Mouse (Mus musculus): Measurements from ENCODE around the gene Zdhhc13. TPM values are rescaled to one million over a fixed set of nuclear protein-coding genes. Genes with fewer than 3 reads are reported as not detected.

The Zdhhc13 gene
- total RNA-seq, 2 experiments from 2014 or later = 25.9 to 31.0 TPM

DNA sequence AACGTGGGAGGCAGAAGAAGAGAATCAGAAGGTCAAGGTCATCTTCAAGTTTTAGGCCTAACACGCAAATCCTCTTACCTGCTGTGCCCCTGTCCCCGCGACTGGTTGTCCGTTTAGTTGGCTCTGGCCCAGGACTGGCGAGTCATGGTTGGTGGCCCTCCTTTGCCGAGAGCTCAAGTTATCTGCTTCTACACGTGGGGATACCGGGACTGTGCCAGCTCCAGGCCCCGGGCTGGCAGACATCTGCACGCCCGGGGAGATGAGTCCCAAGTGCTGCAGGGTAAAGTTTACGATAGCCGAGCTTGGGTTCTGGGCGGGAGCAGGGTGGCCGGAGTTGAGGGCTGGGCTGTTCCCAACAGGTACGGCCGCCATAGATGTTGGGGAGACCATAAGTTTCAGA is 78.8 kb downstream of the Zdhhc13 start:
- no peak for DNase-seq (ENCODE audit: low spot score in 2 of 2)
- intact Hi-C loops (cut with DNase I) = no loop called here

DNA sequence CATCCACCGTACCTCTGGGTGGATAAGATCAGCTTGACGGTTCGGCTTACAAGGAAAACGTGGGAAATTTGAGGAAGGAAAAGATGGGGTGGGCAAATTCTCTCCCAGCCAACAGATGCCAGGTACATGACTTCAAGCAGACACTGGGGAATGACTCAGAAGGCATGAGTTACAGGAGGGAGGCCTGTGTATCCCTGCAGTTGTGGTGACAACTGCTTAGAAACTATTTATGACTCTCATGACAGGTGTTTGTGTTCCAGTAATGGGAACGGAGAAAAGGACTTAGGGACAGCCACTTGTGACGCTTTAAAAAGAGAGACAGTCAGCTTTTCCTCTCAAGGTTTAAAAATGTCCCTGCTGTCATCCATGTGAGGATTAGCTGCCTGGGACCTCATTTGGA is 81.3 kb downstream of the Zdhhc13 start:
- intact Hi-C loops (cut with DNase I) = loop anchor here (5.0 kb wide), 1 partner anchor 38 kb away; no protein-coding TSS in a partner anchor
- DNase-seq (ENCODE audit: low spot score in 2 of 2) = no peak

DNA sequence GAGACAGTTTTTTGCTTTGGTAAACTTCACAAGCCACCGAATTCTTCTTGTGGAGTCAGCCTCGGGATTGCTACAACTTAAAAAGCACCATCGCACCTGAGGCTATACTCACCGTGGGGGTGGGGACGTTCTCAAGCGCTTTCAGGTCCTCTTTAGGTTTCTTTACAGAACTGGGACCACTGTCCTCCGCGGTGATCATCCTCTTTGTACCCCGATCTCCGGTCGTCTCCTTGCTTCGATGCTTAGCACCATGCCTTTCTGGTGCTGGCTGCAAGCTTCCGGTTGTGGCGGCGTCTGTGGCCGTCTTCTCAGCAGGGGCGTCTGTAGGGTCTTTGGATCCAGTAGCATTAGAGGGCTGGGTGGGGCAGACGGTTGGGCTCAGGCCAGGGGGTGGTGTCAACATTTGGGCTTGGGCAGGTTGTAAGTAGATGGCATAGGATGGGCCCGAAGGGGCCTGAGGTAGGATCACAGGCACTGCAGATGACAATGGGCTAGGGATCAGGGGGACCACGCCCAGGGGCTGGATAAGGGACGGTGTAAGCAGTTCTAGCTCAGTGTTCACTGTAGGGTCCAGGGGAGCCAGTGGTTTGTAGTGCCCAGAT is 81.9 kb downstream of the Zdhhc13 start:
- DNase-seq (ENCODE audit: low spot score in 2 of 2) = no peak
- intact Hi-C loops (cut with DNase I) = loop anchor here (5.0 kb wide), 1 partner anchor 38 kb away; no protein-coding TSS in a partner anchor

DNA sequence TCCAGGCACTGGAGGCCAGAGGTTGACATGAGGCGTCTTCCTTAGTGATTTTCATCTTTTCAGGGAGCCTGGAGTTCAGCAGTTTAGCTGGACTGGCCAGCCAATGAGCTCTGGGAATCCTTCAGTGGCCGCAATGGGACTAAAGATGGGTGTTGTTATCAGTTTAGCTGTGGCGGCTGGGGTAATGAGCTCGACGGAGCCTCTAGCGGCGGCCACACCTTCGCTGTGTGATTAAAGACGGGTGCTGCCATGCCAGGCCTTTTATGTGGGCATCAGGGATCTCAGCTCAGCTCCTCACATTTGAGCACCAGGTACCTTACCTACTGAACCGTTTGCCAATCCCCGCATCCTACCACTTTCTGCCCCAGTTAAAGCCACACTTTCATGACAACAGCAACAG is 82.5 kb downstream of the Zdhhc13 start:
- no peak for DNase-seq (ENCODE audit: low spot score in 2 of 2)
- intact Hi-C loops (cut with DNase I) = loop anchor here (5.0 kb wide), 1 partner anchor 39 kb away; no protein-coding TSS in a partner anchor

DNA sequence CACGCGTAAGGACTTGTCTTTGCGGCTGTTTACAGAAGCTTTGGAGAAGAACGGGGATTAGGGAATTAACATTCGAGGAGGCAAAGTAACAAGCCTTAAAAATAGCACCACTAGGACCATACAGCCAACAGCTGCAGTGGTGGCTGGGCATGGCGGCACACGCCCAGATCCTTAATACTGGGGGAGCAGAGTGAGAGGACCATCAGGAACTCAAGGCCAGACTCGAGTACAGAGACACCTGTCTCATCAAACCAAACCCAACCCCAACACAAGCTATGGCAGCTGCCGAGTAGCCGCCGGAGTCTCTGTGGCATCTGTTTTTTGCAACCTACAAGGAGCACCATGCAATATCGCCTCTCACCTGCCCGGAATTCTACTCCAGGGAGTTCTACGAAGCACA is 86.3 kb downstream of the Zdhhc13 start:
- intact Hi-C loops (cut with DNase I) = loop anchor here (5.0 kb wide), 1 partner anchor 58 kb away; no protein-coding TSS in a partner anchor
- DNase-seq (ENCODE audit: low spot score in 2 of 2) = no peak

DNA sequence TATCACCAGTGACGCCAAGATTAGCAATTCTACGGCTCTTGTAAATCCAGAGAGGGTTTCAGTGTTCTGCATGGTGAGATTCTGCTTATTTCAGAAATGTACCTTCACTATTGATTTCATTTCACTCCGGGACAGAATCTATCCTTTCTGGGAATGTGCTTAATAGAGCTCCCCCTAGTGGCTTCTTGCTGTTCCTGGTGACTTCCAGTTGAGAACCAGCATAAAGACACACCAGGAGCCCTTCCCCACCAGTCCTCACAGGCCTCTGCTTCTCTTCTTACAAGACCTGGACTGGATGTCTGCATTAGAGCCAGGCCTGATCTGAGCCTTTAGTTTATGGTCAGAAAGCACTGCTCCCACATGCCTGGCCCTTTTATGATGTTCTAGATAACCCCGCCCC is 87.7 kb downstream of the Zdhhc13 start:
- intact Hi-C loops (cut with DNase I) = loop anchor here (1.0 to 5.0 kb wide), 2 partner anchors 59 to 127 kb away; no protein-coding TSS in a partner anchor
- peak; percentile 70 for DNase-seq (ENCODE audit: low spot score in 2 of 2)

Other genes with a start within 250 kb of the Zdhhc13 start
- not detected for gene Mrgprb2, start 230.9 kb upstream of the Zdhhc13 start, total RNA-seq (2021)
- gene Mrgprb3, start 145.2 kb upstream of the Zdhhc13 start, total RNA-seq (2021) = not detected
- gene Csrp3, start 59.0 kb downstream of the Zdhhc13 start, total RNA-seq (2021) = not detected
- gene E2f8, start 92.6 kb downstream of the Zdhhc13 start, total RNA-seq (2021) = under 1 TPM; 0.50 to 0.57 TPM
- gene Nav2, start 119.7 kb downstream of the Zdhhc13 start, total RNA-seq (2021) = 100 to 1,000 TPM in 1 of 2 experiments, 10 to 100 TPM in 1; 77.1 to 106 TPM